Mouse (Mus musculus): Measurements from ENCODE around the gene Hspb1.

Hspb1 gene

GRCm38 (mm10) chr5:135913201-135913600 lies 25.5 kb downstream of the Hspb1 start:
- DNase-seq (ENCODE audit: low spot score), result no peak

- no peak for DNase-seq (ENCODE audit: low spot score)
Measured at GRCm38 (mm10) chr5:135914156-135914555, 26.4 kb downstream of the Hspb1 start.

GRCm38 (mm10) chr5:135916051-135916565 lies 28.4 kb downstream of the Hspb1 start:
- DNase-seq (ENCODE audit: low spot score), result no peak

GRCm38 (mm10) chr5:135916601-135917000 lies 28.9 kb downstream of the Hspb1 start:
- no peak for DNase-seq (ENCODE audit: low spot score)

- DNase-seq (ENCODE audit: low spot score), result no peak
Measured at GRCm38 (mm10) chr5:135917327-135918058, 29.8 kb downstream of the Hspb1 start.

- no peak for DNase-seq (ENCODE audit: low spot score)
Measured at GRCm38 (mm10) chr5:135918059-135918437, 30.3 kb downstream of the Hspb1 start.

GRCm38 (mm10) chr5:135918593-135918992 lies 30.9 kb downstream of the Hspb1 start:
- DNase-seq (ENCODE audit: low spot score), result no peak

- DNase-seq (ENCODE audit: low spot score), result no peak
Measured at GRCm38 (mm10) chr5:135919902-135920301, 32.2 kb downstream of the Hspb1 start.

GRCm38 (mm10) chr5:135923901-135924300 lies 36.2 kb downstream of the Hspb1 start:
- DNase-seq (ENCODE audit: low spot score), result no peak

- DNase-seq (ENCODE audit: low spot score), result no peak
Measured at GRCm38 (mm10) chr5:135929685-135930424, 42.1 kb downstream of the Hspb1 start.

GRCm38 (mm10) chr5:135931526-135931925 lies 43.8 kb downstream of the Hspb1 start:
- no peak for DNase-seq (ENCODE audit: low spot score)

GRCm38 (mm10) chr5:135932359-135932758 lies 44.6 kb downstream of the Hspb1 start:
- no peak for DNase-seq (ENCODE audit: low spot score)

- no peak for DNase-seq (ENCODE audit: low spot score)
Measured at GRCm38 (mm10) chr5:135933222-135933899, 45.6 kb downstream of the Hspb1 start.

GRCm38 (mm10) chr5:135933900-135934441 lies 46.3 kb downstream of the Hspb1 start:
- DNase-seq (ENCODE audit: low spot score), result peak; percentile 50

- DNase-seq (ENCODE audit: low spot score), result peak; percentile 97
Measured at GRCm38 (mm10) chr5:135934481-135935175, 46.9 kb downstream of the Hspb1 start, which contains the start of gene Ywhag. TSS of gene Ywhag (minus strand) at chr5:135934616.

- DNase-seq (ENCODE audit: low spot score), result no peak
Measured at GRCm38 (mm10) chr5:135935176-135935523, 47.4 kb downstream of the Hspb1 start.

GRCm38 (mm10) chr5:135935641-135936190 lies 48.0 kb downstream of the Hspb1 start:
- DNase-seq (ENCODE audit: low spot score), result no peak
